Mouse (Mus musculus): ENCODE measurements around the gene Rapgef2.

DNA sequence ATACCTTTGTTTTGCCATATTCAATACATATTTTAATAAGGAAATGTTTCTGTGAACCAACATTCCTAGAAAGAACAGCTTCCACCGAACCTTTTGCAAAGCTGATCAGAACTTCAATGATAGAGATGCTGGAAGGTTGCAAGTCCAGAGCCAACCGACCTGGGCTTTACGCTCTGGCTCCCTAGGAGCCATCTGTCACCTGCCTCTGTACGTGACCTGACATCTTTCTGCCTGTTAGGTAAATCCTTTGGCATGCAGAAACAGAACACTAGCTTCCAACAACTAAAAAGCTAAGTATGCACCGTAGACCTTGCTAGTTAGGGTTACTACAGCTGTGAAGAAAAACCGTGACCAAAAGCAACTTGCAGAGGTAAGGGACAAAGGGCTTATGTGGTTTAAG is 178.1 kb downstream of the Rapgef2 start:
- TF ChIP-seq POLR2A (IDR thresholded peaks at IDR 0.05; ENCODE audit: borderline replicate concordance, extremely low read depth, low read depth, low read length): no peak
- no peak for TF ChIP-seq CTCF (IDR thresholded peaks at IDR 0.05; ENCODE audit: insufficient read depth, low read length)

Data from lung, adult 2 months (tissue).